Mouse (Mus musculus) layer of hippocampus, postnatal 25 days (tissue): ENCODE results near the gene Rbfox2. TPM values are rescaled to one million over a fixed set of nuclear protein-coding genes. Genes with fewer than 3 reads are reported as not detected.
"Not testable (repeated sequence)": the region's sequence is repeated elsewhere in the genome, so short reads cannot be mapped to it uniquely, and the experiment has no call there.

Experiments
- DNase-seq, 2 experiments: peaks; one replicate each; pipeline ENCODE4 v3.0.0; 2022; ENCODE audit warnings: mixed read lengths in 2 of 2, low spot score in 1 of 2; ENCODE audit errors: extremely low spot score in 1 of 2
- total RNA-seq, 2 experiments: library from RNA; stranded (reverse); gene quantifications; 2 replicates each; pipeline ENCODE4 v1.2.3; 2021

Gene Rbfox2
- total RNA-seq, 2 experiments from 2014 or later, result 220 to 233 TPM

- DNase-seq, result no peak
Observed at GRCm38 (mm10) chr15:77079890-77080361, 226.9 kb downstream of the Rbfox2 start.

GRCm38 (mm10) chr15:77079256-77079822 is 227.5 kb downstream of the Rbfox2 start:
- no peak for DNase-seq

GRCm38 (mm10) chr15:77078786-77079185 is 228.0 kb downstream of the Rbfox2 start:
- no peak for DNase-seq

GRCm38 (mm10) chr15:77077906-77078305 is 228.9 kb downstream of the Rbfox2 start:
- DNase-seq, result no peak

- no peak for DNase-seq
Observed at GRCm38 (mm10) chr15:77076523-77076922, 230.3 kb downstream of the Rbfox2 start.

- DNase-seq, result no peak
Observed at GRCm38 (mm10) chr15:77072556-77073163, 234.1 kb downstream of the Rbfox2 start.

GRCm38 (mm10) chr15:77071501-77071900 is 235.3 kb downstream of the Rbfox2 start:
- peak in 1 of 2 experiments; percentile 54 for DNase-seq

- DNase-seq, result no peak
Observed at GRCm38 (mm10) chr15:77070745-77071268, 236.0 kb downstream of the Rbfox2 start.

GRCm38 (mm10) chr15:77069019-77069418 is 237.8 kb downstream of the Rbfox2 start:
- DNase-seq, result no peak

- no peak for DNase-seq
Observed at GRCm38 (mm10) chr15:77068439-77068861, 238.4 kb downstream of the Rbfox2 start.

- DNase-seq, result no peak
Observed at GRCm38 (mm10) chr15:77066233-77066632, 240.6 kb downstream of the Rbfox2 start.

- DNase-seq, result no peak
Observed at GRCm38 (mm10) chr15:77065259-77065852, 241.4 kb downstream of the Rbfox2 start.

GRCm38 (mm10) chr15:77062746-77063145 is 244.1 kb downstream of the Rbfox2 start:
- no peak for DNase-seq

GRCm38 (mm10) chr15:77059416-77059815 is 247.4 kb downstream of the Rbfox2 start:
- not testable (repeated sequence) for DNase-seq

GRCm38 (mm10) chr15:77058566-77058965 is 248.2 kb downstream of the Rbfox2 start:
- no peak for DNase-seq

GRCm38 (mm10) chr15:77056791-77057051 is 250.1 kb downstream of the Rbfox2 start:
- no peak for DNase-seq

- no peak for DNase-seq
Observed at GRCm38 (mm10) chr15:77056001-77056790, 250.6 kb downstream of the Rbfox2 start.

- no peak for DNase-seq
Observed at GRCm38 (mm10) chr15:77054611-77055175, 252.1 kb downstream of the Rbfox2 start.

- DNase-seq, result no peak
Observed at GRCm38 (mm10) chr15:77053021-77053420, 253.8 kb downstream of the Rbfox2 start.

GRCm38 (mm10) chr15:77052176-77052575 is 254.6 kb downstream of the Rbfox2 start:
- DNase-seq, result no peak

GRCm38 (mm10) chr15:77050570-77050969 is 256.2 kb downstream of the Rbfox2 start, which contains the start of gene Mb:
Gene Mb (minus strand): TSS chr15:77050670.
- DNase-seq, result no peak
